Mouse (Mus musculus): ENCODE measurements around the gene 4930544D05Rik.
"Not testable (repeated sequence)": the region's sequence is repeated elsewhere in the genome, so short reads cannot be mapped to it uniquely, and the experiment has no call there.

4930544D05Rik gene

DNA sequence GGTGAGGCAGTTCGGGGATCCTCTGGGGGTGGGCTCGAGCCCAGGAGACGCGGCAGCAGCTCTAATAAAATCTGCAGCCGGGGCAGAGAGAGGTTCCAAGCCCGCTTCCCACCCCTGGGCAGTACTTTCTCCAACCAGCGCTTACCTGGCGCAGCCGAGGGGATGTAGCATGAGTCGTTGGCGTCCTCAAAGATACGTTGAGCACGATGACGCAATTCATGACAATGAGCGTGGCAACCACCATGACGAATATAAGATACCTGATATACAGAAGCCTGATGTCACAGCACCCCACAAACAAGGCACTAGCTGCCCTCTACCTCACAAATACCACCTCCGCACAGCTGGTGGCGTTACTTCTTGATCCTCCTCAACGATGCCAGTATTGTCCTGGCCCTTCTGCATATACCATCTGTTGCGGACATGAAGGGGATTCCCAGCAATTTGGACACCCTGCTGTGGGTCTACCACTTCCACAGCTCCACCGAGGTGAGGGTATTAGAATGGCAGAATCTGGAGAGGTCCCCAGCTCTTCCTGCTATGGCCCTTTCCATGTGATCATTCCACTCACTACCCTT is at the start of gene 4930544D05Rik:
Gene 4930544D05Rik (plus strand): TSS at position 333 of the 578 bp plus-strand sequence.
- DNase-seq (ENCODE audit: low spot score) = no peak

DNA sequence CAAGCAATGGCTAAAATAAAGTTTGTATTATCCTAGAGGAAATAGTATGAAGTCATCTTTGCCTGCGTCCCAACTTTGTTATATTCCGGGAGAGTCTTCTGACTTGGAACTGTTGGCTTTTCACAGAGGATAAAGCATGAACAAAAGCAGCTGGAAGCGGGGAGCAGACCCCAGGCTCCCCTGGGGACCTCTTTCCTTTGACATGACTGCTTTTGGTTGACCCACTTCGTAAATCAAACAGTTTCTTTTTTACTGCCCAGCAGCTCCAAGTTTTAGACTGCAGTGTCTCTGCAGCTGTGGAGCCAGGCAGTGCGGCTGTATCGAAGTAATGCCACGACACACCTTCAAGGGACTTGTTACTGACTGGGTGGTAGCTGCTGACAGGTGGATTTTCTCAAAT is 49.1 kb upstream of the 4930544D05Rik start:
- DNase-seq (ENCODE audit: low spot score) = no peak

DNA sequence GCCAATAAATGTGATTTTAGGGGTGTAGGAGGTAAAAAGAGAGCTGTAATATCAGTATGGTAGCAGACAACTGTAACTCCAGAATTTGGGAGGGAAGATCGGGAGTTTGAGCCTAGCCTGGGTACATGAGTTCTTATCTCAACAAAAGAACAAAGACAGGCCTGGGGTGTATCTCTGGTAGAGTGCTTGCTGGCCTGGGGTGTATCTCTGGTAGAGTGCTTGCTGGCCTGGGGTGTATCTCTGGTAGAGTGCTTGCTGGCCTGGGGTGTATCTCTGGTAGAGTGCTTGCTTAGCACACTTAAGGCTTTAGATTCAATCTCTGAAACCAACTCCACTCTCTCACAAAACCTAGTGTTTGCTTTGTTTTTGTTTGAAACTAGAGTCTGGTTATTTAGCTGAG is 45.0 kb upstream of the 4930544D05Rik start:
- not testable (repeated sequence) for DNase-seq (ENCODE audit: low spot score)

DNA sequence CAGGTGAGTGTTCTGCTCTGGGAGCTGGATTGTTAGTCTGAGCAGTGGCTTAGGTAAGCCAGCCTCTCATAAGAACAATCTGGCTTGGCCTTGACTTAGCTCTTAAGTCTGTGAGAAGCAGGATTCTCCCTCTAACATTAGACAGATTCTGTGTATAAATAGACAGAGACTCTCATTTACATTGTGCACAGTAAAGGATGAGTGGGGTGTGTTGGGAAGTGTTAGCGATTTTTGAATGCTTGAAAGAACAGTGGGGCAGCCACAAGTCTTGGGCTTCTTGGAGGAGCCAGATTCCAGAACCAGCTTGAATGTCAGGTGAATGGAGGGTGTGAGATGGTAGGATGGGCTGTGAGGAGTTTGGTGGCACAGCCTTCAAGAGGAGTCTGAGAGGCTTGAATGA is 44.0 kb upstream of the 4930544D05Rik start:
- DNase-seq (ENCODE audit: low spot score) = no peak

DNA sequence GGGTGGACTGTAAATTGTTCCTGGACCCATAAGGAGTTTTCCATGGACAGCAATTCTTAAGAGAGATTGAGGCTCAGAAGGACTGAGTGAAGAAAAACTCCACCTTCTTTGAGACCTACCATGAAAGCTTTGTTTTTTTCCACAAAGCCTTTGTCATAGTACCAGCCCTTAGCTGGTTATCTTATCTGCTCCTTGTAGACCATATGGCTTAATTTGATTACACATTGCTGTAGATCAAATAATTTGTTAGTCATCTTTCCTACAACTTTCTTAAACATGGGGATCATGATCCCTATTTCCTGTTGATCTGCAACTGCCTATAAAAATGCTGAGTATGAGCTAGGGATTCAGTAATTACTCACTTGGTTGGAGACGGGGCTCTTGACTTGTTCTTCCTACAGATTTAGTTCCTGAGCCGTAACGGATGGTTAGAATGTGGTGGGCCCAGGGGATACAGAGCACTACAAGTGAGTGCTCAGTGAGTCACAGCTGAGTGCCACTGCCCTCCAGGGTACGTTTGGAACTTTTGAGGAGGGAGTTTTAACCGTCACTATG is 43.2 kb upstream of the 4930544D05Rik start:
- DNase-seq (ENCODE audit: low spot score) = no peak

DNA sequence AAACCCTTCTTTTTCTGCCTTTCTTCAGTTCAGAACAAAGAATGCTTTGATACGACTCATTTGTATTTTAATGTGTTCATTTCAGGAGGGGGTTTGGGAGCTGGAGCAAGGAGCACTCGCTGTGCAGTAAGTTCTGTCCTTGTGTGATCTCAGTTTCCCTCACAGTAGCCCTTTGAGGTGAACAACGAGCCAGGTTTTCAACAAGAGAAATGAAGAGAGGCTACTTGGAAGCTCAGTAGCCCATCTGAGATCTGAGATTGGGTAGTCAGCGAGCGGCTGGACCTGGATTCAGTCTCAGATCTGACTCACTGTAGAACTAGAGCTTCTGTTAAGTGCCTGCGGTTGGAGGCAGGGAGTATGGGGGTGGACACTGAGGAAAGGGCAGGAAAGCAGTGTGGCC is 41.8 kb upstream of the 4930544D05Rik start:
- DNase-seq (ENCODE audit: low spot score) = no peak

DNA sequence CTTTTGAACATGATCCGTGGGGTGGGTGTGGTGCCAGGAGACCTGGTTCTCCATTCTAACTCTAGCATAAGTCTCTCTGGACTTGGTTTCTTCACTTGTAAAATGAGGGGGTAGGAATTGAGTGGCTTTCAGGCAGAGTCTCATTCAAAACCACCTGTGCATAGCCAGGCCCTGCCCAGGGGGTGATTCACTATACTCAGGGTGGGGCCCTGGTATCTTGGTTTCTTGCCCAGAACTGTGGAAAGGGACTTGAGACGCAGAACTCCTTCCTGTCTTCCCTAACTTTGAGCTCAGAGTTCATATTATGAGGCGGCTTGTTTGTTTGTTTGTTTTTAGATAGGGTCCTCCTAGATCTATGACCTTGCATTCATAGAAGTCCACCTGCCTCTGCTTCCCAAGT is 38.4 kb upstream of the 4930544D05Rik start:
- DNase-seq (ENCODE audit: low spot score) = no peak

DNA sequence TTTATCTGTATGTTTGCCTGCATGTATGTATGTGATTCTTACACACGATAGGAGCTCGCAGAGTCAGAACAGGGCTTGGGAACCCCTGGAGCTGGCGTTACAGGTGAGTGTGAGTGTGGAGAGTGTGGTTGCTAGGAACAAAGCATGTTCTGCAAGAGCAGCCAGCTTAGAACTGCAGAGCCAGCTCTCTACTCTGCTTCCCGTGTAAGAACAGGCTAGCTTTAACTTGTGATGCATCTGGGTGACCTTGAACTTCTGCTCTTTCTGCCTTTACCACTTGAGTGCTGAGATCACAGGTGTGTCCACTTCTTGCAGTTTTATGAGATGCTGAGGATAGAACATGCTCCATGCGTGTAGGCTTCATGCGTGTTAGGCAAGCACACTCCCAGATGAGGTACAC is 36.7 kb upstream of the 4930544D05Rik start:
- DNase-seq (ENCODE audit: low spot score) = no peak

DNA sequence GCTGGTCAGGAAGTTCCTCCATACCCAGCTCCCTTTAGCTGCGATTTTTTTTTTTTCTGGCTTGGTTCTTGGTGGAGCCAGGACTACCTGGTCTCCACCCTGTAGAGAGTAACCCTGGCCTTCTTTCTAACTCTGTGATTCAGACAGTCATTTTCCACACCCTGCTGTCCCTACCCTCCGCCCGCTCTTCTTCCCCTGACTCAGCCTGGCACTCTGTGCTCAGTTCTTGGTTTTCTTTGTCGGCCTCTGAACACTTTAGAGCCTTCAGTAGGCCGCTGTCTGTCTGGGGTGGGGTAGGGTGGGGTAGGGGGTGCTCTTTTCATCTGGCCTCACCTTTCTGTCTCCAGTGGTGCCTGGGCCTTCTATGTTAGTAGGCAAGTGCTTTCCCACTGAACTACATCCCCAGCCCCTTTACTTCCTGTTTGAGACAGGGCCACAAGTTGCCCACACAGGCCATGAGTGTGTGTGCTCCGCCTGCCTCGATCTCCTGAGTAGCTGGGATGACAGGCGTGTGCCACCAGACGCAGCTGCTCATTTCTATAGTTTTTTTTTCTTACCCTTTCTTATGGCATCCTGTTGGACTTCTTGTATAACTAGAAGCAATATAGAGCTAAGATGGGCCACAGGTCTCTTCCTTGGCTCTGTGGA is 35.8 kb upstream of the 4930544D05Rik start:
- no peak for DNase-seq (ENCODE audit: low spot score)

DNA sequence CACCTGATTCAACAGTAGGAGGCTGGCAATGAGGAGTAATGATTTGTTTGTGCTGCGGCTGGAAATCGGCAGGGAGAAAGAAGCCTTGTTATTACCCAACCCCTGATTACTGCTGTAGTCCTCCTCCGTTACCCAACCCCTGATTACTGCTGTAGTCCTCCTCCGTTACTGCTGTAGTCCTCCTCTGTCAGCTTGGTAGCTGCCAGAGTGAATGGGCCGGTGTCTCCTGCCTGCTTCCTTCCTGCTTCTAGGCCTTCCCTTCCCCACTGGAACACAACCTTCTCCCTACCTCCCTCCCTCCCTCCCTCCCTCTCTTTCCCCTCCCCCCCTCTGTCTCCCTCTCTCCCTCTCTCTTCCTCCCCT is 35.3 kb upstream of the 4930544D05Rik start:
- DNase-seq (ENCODE audit: low spot score) = no peak

DNA sequence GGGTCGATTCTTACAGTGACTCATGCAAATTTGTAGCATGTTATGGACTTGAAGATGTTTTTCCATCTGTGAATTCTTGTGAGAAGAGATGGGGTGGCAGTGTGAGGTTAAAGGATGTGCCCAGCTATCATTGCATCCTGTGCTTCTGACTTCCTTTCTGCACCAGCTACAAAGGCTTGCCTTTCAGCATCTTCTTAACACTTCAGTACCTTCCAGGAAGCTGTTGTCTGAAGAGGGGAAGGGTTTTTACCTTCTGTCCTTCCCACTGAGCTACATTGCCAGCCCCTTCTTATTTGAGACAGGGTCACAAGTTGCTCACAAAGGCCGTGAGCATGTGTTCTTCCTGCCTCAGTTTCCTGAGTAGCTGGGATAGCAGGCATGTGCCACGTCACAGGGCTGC is 34.7 kb upstream of the 4930544D05Rik start:
- no peak for DNase-seq (ENCODE audit: low spot score)

DNA sequence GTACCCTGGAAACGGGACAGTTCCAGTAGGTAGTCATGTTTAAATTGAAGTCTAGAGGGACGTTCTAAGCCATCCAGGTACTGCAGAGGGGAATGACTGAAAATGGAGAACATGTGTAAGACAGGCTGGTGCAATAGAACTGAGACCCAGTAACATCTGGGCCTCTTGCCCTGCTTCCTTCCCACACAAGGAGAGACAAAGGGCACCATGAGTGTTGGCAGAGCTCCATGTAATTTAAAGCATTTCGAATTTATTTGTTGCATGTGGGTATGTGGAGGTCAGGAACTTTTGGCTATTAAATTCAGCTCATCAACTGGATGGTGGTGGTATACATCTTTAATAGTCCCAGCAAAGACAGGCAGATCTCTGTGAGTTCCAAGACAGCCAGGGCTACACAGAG is 33.5 kb upstream of the 4930544D05Rik start:
- no peak for DNase-seq (ENCODE audit: low spot score)

DNA sequence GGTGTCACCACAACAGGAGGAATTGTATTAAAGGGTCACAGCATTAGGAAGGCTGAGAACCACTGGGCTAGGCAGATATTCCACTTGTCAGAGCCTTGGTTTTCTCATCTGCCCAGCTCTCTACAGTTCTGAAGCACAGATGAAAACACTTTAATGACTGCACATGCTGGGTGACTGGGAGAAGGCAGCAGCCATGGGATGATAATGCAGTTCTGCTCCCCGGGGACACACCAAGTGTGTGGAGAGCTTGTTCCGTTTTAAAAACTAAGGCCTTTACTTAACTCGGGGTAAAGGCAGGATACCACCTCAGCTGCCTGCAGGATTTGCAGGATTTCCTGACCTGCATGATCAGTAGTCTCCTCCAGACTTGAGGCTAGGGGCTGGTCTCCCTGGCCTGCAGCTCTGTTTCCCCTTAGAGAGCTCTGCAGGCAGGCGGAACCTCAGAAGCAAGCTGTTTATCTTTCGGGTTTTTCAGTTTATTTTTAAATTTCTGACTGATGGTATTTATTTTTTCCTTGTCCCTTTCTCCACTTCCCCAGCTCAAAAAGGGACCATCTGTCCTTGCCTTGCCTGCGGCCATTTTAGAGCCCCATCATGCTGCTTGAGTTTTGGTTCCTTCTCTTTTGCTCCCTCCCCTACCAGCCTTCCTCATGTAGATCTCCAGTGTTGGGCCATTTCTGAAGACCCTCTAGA is 32.5 kb upstream of the 4930544D05Rik start:
- no peak for DNase-seq (ENCODE audit: low spot score)

DNA sequence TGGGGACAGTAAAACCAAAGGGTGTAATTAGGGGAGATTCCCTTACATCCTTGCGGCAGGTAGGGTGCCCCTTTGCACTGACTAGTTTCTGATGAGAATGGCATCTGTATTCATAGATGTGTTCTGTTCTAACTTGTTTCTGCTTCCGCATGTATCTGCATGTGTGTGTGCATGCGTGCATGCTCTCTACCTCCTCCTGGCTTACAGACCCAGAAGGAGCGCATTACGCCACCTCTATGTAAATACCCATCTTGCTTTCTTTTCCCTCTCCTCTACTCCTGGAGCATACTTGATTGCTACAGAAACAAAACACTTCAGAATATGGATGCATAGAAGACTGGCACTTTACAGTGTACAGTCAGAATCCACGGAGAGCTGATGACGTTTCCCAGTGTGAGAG is 31.9 kb upstream of the 4930544D05Rik start:
- no peak for DNase-seq (ENCODE audit: low spot score)

DNA sequence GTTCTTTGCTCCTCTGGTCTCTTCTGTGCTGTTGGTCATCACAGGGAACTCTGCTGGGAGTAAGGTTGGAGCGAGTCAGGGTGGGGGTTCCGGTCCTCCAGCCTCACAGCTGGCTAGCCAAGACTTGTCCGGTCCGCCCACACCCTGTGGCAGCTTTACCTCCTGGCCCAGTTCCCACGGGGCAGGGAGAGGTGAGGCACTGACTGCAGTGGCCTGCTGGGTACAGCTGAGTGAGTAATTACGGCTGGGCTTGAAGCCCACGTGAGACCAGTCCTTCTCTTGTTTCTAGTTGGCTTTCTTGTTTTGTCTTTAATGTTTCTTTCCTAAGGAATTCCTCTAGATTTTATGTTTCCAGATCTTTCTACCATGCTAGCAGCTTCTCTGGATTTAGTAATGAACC is 30.2 kb upstream of the 4930544D05Rik start:
- peak; percentile 40 for DNase-seq (ENCODE audit: low spot score)

DNA sequence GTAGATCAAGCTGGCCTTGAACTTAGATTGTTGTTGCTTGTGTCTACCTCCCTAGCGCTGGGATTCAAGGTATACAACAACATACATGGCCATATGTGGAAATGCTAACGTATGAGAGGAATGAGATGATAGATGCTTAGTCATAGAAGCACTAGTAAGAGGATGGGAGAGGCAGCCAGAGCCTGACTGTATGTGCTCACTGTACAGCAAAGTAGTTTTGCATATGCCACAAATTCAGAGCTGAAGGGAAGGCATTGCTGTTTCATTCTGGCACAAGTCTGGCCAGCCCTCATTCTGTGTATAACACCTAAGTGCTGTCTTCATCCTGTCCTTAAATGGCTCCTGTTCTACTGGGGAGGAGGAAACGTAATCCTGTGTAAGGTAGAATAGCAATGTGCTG is 29.4 kb upstream of the 4930544D05Rik start:
- DNase-seq (ENCODE audit: low spot score) = no peak

DNA sequence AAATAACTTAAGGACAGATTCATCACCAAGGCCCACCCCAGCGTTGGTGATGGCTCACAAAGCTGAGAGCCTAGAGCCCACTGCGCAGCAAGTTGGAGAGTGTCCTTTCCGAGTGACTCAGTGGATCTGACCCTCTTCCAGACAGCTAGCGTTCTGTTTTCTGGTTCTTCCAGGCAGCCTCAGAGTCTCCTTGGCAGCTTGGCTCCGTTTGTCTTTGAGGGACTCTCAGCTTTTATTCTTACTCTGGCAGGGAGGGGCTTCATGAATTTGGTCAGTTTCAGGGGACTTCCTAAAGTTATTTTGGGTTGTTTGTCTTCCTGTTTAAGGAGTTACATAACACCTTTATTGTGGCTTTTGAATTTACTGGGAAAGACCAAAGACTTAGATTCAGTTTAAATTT is 28.7 kb upstream of the 4930544D05Rik start:
- DNase-seq (ENCODE audit: low spot score) = no peak

DNA sequence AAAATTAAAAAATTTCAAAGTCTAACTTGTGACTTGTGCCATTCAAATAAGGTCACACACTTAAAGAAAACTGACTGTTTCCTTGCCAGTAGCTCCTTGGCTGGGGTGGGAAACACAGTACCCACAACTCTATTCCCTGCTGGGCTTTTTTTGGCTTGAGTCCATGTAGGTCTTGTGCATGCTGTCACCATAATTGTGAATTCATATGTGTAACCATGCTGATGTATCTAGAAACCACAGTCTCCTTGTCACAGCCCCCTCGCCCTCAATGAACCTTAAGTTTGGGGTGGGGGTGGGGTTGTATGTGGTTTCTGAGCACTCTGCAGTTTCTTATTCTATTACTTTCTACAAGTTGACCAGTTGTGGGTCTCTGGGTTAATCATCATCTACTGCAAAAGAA is 23.9 kb upstream of the 4930544D05Rik start:
- DNase-seq (ENCODE audit: low spot score) = no peak

DNA sequence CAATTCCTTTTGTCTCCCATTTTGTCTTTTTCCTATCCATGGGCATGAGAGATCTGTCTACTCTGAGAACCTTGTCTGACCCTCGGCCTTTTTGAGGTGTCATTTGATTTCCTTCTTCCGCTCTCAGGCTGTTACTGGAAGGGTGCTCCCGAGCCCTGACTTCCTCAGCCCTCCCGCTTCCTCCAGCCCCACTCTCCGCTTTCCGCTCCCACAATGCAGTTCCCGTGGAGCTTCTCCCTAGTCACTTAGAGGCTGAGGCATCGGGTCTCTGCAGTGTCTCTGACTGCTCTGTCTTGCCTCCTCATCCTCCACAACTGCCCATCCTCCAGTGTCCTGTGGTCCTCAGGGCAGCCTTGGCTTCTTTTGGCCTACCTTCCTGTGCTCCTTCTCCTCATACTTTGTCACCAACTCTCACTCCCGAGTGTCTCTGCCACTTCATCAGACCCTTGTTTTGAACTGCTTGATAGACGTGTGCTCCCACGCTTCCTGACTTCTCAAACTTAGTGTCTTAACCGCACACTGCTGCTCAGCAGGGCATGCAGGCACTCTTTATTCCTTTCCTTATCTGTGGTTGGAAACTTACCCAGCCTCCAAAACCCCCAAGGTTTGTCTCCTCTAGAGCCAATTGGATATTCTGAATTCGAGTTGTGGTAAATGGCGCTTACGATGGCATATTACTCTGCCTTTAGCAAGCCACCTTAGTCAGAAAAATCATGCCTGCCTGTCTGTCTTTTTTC is 21.2 kb upstream of the 4930544D05Rik start:
- DNase-seq (ENCODE audit: low spot score) = no peak

DNA sequence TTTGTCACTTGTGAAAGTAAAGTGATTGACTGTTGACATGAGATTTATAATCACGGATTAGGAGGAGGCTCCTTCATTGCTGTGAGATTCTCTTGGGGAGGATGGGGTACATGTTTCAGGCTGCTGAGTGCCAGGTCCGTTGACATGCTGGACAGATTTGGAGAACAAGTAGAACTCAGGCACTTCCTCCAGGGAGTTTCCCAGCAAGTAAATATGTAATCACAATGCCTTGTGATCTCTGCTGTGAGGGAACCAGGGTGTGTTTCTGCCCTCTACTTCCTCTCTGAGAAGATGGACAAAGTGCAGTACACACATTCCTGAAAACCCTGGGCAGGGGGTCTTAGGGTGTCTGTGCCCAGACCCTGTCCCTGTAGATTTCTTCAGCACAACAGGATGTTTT is 20.0 kb upstream of the 4930544D05Rik start:
- DNase-seq (ENCODE audit: low spot score) = no peak

DNA sequence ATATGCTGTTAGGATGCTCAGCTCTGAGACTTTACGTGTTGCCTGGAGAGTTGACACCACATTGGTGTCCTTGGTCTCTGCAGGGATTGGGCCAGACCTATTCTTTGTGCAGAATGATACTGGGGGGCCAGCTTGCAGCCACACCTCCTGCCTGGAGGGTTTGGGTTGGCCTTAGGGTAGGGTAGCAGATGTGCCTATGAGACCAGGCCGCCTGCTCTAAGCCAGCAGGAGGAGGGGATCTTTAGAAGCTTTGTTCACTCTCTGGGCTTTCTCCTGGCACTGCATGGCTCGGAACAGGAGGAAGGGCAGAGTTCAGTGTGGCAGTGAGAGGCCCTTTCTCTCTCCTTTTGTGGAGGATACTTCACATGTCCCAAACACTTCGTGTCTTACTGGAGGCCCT is 19.6 kb upstream of the 4930544D05Rik start:
- no peak for DNase-seq (ENCODE audit: low spot score)

DNA sequence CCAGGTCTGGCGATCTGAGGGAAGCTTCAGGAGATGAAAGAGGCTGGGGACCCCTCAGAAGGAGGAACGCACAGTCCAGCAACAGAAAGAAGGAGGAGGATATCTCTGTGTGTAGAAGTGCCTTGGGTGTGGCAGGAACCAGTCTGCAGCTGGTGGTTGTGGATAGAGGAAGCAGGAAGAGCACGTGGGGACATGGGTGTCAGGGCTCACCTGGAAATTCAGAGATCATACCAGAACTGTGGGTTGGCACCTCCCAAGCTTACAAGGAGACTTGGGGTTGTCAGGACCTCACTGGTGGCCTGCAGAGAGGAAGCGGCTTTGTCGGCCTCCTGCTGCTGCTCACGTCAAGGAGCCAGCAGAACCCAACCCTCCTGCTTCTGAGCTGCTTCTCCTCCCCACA is 18.3 kb upstream of the 4930544D05Rik start:
- no peak for DNase-seq (ENCODE audit: low spot score)

DNA sequence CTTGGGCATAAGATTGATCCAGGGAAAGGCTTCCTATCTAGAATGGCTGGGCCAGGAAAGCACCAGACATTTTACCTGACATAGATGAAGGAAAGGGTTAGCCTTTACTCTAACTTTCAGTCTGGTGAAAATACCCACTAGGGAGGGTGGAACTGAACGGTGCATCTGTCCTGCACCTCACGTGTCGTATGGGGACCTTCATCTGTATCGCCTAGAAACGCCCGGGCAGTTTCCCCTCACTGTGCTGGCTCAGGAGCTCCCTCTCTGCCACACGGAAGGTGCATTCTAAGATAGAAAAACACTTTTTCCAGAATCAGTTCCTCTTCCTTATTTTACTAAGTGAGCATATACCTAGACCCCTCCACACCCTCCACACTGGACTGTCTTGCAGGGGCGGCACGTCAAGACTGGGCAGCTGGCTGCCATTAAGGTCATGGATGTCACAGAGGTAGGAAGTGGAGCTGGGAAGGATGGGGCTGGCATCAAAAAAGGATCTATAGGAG is 17.1 kb upstream of the 4930544D05Rik start:
- DNase-seq (ENCODE audit: low spot score) = no peak
